Mouse (Mus musculus): ENCODE measurements around the gene Cep95.
"Not testable (repeated sequence)": the region's sequence is repeated elsewhere in the genome, so short reads cannot be mapped to it uniquely, and the experiment has no call there.

The Cep95 gene

GRCm38 (mm10) chr11:106788775-106789459 is at the start of gene Cep95, which contains the start of gene Ddx5:
Cep95 (plus strand) TSS chr11:106789252.
Ddx5 (minus strand) TSS chr11:106789185.
- peak; percentile 99 for DNase-seq (ENCODE audit: low read depth)

- peak; percentile 37 for DNase-seq (ENCODE audit: low read depth)
Measured at GRCm38 (mm10) chr11:106740724-106741123, 48.3 kb upstream of the Cep95 start.

DNA sequence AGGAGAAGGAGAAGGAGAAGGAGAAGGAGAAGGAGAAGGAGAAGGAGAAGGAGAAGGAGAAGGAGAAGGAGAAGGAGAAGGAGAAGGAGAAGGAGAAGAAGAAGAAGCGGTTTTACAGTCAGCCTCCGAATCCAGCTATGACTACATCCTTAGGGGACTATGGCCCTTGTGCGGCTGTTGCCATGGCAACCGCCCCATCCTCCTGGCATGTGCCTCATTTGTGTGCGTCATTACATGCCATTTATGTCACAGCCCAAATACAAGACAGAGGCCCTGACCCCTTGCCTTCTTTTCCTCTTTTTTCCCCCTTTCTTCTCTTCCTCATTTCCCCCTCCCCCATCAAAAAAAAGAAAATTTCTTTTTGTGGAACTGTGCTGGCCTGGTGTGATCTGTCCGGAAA is 47.8 kb upstream of the Cep95 start:
- no peak for DNase-seq (ENCODE audit: low read depth)

GRCm38 (mm10) chr11:106741826-106742225 is 47.2 kb upstream of the Cep95 start:
- no peak for DNase-seq (ENCODE audit: low read depth)

GRCm38 (mm10) chr11:106742388-106742841 is 46.6 kb upstream of the Cep95 start:
- DNase-seq (ENCODE audit: low read depth) = peak; percentile 79

GRCm38 (mm10) chr11:106744949-106745348 is 44.1 kb upstream of the Cep95 start:
- DNase-seq (ENCODE audit: low read depth) = peak; percentile 64

DNA sequence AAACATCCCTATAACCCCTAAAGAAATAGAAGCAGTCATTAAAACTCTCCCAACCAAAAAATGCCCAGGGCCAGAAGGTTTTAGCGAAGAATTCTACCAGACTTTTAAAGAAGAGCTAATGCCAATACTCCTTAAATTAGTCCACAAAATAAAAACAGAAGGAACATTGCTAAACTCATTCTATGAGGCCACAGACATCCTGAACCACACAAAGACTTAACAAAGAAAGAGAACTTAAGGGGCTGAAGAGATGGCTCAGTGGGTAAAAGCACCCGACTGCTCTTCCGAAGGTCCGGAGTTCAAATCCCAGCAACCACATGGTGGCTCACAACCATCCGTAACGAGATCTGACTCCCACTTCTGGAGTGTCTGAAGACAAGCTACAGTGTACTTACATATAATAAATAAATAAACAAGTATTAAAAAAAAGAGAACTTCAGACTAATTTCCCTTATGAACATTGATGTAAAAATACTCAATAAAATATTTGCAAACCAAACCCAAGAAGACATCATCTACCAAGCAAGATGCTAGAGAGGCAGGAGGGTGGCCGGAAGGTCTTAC is 39.4 kb upstream of the Cep95 start:
- not testable (repeated sequence) for DNase-seq (ENCODE audit: low read depth)

DNA sequence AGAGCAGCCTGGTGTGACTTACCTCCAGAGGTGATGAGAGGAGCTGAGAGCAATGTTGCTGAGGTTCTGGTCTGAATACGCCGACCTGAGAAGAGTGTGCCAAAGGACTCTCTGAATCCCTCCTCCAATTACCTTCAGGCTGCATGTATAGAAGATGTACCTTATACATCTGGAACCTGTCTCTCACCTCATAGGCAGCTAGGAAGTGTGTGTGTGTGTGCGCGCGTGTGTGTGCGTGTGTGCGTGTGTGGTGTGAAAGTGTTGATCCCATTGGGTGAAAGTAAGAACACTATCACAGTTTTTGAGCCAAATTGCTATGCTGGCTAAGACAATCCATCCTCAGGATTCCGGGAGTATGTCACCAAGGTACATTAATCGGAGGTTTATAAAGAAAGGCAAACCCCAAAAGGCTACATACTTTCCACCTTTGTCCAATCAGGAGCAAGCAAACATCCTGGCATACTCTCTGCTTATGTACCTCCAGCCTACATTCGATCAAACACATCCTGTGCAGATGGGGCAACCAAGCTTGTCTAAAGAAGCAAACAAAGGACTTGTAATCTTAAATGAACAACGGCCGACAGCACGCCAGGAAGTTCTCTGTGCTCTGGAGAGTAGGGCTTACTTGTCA is 38.8 kb upstream of the Cep95 start, which contains the start of gene Pecam1:
TSS of gene Pecam1 (minus strand) at position 508 of the 631 bp plus-strand sequence.
- DNase-seq (ENCODE audit: low read depth) = peak; percentile 80

DNA sequence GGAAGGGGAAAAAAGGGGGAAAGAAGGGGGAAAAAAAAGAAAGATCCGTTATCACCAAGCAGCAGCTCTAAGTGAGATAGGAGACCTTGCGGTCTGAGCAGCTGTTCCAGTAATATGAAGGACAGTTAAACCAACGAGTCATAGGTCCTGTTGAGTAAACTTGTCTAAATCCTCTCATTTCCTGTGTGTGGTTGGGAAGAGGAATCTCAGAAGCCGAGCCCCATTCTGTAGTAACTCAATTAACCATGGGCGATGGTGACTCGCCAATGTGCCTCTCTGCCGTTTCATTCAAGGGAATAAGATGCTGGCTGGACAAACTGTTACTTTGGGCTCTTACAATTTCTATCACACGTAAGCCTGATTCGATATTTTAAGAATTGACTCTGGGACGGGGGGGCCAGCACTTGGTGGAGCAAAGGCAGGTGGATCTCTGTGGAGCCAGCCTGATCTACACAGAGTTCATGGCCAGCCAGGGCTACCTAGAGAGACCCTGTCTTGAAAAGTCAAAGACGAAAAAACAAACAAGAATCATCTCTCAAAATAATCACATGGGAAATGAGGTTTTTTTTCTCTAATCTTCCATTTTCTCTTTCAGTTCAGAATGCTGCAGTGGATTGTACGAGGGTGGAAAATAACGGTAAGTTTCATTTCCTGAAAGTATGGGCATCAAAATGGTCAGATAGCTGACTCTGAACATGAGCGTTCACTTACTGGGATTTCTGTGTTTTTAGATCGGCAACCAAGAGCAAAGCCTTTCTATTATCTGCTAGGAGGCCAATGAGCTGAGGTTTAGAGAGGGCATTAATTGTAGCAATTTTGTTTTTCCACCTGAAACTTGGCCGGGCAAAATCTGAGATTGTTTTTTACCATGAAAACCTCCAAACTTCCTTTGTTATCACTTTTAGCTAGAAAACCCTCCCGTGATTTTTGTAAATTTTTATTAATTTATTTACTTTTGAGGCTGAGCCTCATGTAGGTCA is 37.7 kb upstream of the Cep95 start, which contains the start of gene Milr1:
TSS of gene Milr1 (plus strand) at position 188 of the 980 bp plus-strand sequence.
- DNase-seq (ENCODE audit: low read depth) = peak; percentile 98

DNA sequence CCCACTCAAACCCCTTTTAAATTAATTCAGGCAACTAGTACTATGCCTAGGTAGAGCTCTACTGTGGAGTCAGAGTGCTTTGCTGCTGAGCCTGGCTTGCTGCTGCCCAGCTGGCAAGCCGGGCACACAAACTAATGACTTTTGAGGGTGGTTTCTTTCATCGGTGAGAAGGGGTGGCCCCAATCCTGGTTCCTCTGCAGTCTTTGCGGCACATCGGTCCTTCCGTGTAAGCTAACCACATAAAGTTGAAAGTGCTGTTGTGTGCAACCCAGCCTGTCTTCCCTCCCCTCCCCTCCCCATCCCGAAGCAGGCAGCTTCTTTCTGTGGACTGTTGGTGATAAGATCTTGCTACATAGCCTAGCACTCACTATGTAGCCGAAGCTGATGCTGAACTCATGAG is 36.9 kb upstream of the Cep95 start:
- peak; percentile 95 for DNase-seq (ENCODE audit: low read depth)

DNA sequence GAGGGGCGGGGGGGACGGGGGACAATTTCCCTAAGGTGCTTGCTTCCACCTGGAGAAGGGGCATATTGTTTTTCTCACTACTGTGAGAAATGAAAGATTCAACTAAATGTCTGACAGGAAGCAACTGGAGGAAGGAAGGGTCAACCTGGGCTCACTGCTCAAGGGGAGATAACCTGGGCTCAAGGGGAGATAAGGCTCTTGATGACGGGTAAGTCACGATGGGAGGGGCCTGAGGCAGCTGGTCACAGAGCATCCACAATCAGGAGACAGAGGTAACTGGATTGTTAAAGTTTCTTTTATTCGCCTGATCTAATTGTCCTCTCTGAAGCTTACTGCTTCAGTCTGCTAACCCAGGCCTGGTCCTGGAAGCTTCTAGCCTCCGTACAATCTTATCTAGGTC is 35.7 kb upstream of the Cep95 start:
- no peak for DNase-seq (ENCODE audit: low read depth)

DNA sequence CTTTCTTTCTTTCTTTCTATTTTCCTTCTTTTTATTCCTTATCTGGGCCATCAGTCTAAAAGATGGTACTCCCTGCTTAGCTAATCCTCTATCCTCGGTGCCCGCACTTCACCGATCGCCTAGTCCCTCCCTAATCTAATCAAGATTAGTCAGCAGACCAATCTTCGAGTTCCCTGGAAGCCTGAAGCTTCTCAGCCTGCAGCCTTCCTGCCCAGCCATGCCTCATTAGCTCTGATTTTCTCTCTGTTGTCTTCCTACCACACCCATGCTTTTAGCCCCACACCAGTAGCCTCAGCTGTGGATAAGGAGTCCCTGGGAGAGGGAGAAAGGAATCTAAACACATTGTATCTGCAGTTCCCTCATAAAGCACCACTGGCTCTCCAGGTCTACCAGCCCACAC is 33.5 kb upstream of the Cep95 start:
- no peak for DNase-seq (ENCODE audit: low read depth)

GRCm38 (mm10) chr11:106759028-106759427 is 30.0 kb upstream of the Cep95 start:
- peak; percentile 93 for DNase-seq (ENCODE audit: low read depth)

DNA sequence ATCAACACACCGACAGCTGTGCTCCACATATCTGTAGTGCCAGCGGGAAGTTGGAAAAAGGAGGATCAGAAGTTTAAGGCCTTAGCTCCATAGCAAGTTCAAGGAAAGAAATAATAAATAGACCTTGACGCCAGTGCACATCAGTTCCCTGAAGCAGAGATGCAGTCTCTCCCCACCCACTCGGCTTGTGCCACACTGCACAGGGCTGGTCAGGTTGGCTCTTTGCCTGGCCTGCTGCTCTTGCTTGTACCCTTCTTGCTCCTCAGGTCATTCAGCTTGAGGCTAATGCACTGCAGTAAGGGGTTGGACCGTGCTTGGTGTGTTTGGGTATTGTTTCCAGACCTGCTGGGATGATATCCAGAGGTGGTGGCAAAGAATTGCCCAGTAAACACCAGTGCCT is 28.5 kb upstream of the Cep95 start:
- DNase-seq (ENCODE audit: low read depth) = no peak

DNA sequence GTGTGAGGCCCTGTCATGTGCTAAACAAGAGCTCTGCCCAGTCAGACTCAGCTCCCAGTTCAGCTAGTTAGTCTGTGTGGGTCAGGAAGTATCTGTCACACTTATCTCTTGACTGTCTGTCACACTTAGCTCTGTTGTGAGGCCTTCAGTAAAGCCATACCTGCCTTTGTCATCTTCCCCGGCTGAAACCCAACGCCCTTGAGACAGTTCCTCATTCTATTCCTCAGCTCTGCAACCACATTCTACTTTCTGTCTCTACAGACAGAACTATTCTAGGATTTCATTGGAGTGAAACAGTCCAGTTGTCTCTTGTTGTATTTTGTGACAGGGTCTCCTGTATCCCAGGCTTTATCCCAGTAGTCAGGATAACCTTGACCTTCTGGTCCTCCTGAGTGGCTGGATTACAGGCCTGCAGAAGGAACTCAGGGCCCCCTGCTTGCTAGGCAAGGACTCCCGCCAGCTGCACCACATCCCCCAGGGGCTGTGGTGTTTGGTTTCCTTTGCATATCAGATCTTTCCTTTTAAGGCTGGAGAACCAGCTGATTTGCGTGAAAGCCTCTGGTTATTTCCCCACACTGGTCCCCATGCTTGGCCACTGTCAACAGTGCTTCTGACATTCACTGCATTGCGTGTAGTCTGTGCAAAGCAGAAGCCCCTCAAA is 26.8 kb upstream of the Cep95 start:
- peak; percentile 94 for DNase-seq (ENCODE audit: low read depth)

DNA sequence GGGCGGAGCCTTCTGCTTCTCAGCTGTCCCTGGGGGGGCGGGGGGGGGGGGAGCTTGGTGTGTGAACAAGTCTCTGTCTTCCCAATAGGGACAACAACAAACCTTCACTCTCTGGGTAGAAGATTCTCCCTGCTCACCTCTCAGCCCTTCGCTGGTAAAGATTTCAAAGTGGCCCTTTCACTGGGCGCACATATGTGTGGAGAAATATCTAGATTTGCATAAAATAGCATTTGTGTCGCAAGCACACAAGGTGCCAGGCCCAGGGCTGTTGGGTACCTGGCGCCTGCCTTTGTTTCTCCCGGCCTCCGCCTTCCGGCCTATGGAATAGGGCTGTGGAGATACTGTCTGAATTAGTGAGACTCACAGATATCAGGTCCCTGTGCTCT is 26.3 kb upstream of the Cep95 start:
- DNase-seq (ENCODE audit: low read depth) = no peak

GRCm38 (mm10) chr11:106766611-106767162 is 22.4 kb upstream of the Cep95 start:
- DNase-seq (ENCODE audit: low read depth) = no peak

- DNase-seq (ENCODE audit: low read depth) = no peak
Measured at GRCm38 (mm10) chr11:106767516-106767915, 21.5 kb upstream of the Cep95 start.

GRCm38 (mm10) chr11:106770195-106770974 is 18.7 kb upstream of the Cep95 start:
- peak; percentile 64 for DNase-seq (ENCODE audit: low read depth)

DNA sequence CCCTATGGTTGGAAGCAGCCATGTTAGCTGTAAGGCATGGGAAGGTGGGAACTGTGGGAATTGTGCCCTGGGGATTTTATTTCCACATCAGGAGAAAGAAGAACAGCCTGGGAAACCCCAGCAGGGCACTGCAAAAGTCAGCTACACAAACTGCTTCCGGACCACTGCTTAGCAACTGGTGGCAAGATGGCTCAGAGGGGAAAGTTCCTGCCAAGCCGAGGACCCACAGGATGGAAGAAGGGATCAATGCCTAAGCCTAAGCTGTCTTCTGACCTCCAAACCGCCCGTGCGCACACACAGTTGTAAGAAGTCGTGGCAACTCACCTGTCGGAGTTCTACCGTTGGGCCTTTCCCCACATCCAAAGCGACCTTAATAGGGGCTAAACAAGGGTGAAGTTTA is 16.0 kb upstream of the Cep95 start:
- no peak for DNase-seq (ENCODE audit: low read depth)

Data from 416B (cell line).